Mouse (Mus musculus) cerebellum, adult 9-11 months (tissue): ENCODE measurements at regions not wholly inside any gene's neighbourhood (a gene's known extent, or its start where the extent isn't known, plus 50 kb on each side); places are given as distances from the start of the nearest gene placed in this dataset.

Experiments
- DNase-seq: peaks from one replicate; pipeline ENCODE4 v3.0.0; 2022

GRCm38 (mm10) chr2:170294657-170295056, 133.0 kb downstream of the Bcas1 start:
- DNase-seq: no peak

- DNase-seq: no peak
Measured at GRCm38 (mm10) chr2:170291841-170292655, 135.6 kb downstream of the Bcas1 start.

DNA sequence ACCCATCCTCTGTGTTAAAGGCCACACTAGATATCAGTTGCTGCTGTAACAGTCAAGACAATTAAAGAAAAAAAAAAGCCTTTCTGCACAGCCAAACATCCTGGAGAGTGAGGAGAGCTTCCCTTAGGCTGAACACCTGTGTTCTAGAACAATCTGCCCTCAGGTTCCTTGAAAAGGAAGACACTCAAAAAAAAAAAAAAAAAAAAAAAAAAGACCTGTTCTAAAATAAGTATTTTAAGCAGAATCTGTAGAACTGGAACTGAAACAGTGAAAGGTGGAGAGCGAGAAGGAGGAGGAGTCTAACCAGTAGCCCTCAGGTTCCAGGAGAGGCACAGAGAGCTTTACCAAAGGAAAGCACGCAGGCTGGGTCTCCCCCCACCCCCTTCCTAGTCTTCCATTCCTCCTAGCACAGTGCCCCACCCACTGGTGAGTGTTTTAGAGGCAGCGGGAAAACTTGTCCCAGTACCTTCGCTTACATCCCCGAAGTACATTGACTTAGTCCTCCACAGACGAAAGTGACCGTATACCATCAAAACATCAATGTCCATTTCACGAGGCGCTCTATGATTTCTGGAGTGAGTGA, 138.2 kb downstream of the Bcas1 start:
- no peak for DNase-seq

GRCm38 (mm10) chr2:170288787-170289186, 138.9 kb downstream of the Bcas1 start:
- DNase-seq: no peak

DNA sequence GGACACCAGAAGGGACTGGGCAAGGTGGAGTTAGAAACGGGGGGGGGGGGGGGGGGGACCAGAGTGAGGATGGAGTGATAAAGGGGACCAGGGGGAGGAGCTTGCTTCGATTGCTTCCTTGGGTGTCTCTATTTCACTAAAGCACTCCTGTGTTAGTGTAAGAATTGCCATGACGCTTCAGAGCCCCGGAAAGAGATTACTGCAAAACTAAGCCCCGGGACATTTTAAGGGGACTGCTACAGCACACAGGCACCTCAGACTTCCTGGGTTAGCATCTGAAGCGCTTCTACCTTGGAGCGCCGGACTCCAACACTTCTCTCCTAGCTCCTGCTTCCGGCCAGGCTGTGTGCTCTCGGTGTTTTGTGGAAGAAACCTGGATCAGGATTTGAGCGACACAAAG, 139.4 kb downstream of the Bcas1 start:
- no peak for DNase-seq

GRCm38 (mm10) chr2:170287301-170287885, 139.5 kb upstream of the Zfp217 start:
- DNase-seq: peak; percentile 5

GRCm38 (mm10) chr2:170286773-170287172, 138.9 kb upstream of the Zfp217 start:
- DNase-seq: no peak

- no peak for DNase-seq
Measured at GRCm38 (mm10) chr2:170282463-170282862, 134.6 kb upstream of the Zfp217 start.

DNA sequence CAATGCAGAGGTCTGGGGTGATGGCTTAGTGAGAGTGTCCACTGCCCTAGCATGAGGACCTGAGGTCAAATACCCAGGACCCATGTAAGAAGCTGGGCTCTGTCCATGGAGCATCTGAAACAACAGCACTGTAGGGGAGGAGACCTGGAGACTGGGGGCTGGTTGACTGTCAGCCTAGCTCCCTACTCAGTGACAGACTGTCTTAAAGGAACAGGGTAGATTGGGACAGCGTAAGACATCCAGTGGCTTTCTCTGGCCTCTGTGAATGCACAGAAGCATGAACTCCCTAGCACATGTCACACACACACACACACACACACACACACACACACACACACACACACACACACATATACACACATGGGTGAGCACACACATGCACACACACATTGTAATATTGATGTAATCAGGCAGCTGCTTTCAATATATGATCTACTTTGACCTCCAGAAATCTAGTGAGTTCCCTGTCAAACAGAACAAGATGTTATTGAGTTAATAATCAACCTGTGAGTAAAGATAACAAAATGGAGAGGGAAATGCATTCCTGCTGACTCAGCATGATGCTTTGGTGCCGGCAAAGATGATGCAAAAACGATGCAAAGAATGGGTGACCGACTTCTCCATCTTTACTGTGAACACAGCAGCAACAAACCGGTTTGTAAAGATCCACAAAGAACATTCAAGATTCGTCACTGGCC, 133.6 kb upstream of the Zfp217 start:
- no peak for DNase-seq

DNA sequence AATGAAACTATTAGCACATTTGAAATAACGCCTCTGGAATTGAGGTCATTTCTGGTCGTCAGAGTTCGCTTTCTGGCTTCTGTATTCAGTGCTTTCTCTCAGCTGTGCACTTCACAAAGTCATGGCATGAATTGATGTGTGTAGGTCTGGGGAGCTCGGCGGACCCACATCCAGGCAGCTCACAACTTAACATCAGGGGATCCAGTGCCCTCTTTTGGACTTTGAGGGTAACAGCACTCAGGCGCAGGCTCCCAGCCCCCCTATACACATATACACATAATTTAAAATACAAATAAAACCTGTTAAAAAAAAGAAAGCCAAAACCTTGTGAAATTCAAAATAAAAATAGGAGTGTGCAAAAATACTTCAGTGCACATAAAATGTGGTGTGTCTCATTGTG, 132.8 kb upstream of the Zfp217 start:
- no peak for DNase-seq

DNA sequence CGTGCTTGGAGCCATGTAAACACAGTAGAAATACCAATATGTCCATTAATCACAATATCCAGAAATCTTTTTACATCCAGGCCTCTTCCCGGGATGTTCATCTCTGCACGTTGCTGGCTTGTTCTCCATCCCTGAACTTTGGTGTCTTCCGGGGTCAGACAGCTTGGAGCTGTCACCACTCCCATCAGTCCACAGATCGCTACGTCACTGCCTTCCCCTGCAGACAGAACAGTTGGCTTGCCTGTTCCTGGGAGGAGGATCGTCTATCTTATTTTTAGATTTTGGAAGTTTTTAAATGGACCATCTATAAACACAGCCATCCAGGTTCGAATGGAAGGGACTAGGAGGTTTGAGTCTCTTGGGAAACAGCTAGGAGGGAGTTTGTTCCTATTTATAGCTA, 130.0 kb upstream of the Zfp217 start:
- DNase-seq: no peak

- no peak for DNase-seq
Measured at GRCm38 (mm10) chr2:170277182-170277767, 129.4 kb upstream of the Zfp217 start.

GRCm38 (mm10) chr2:170275687-170276086, 127.8 kb upstream of the Zfp217 start:
- no peak for DNase-seq

- DNase-seq: no peak
Measured at GRCm38 (mm10) chr2:170269926-170270577, 122.1 kb upstream of the Zfp217 start.

DNA sequence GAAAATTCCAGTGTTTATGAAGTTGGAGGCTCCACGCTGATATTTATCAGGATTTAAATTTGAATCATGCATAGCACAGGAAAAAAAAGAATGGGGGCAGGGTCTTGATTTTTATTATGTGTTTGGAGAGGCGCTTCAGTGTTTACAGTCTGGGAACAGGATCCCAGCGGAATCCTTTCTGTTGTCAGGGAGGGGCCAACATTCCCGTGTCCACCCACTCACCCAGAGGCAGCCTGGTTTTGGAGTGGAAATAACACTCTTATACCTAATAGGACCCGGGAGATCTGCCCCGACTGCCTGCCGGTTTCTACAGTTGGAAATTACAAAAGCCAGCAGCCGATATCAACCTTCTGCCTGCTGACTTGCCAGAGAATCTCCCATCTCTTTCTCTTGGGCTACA, 120.2 kb upstream of the Zfp217 start:
- no peak for DNase-seq

- DNase-seq: no peak
Measured at GRCm38 (mm10) chr2:170267152-170267551, 119.2 kb upstream of the Zfp217 start.

DNA sequence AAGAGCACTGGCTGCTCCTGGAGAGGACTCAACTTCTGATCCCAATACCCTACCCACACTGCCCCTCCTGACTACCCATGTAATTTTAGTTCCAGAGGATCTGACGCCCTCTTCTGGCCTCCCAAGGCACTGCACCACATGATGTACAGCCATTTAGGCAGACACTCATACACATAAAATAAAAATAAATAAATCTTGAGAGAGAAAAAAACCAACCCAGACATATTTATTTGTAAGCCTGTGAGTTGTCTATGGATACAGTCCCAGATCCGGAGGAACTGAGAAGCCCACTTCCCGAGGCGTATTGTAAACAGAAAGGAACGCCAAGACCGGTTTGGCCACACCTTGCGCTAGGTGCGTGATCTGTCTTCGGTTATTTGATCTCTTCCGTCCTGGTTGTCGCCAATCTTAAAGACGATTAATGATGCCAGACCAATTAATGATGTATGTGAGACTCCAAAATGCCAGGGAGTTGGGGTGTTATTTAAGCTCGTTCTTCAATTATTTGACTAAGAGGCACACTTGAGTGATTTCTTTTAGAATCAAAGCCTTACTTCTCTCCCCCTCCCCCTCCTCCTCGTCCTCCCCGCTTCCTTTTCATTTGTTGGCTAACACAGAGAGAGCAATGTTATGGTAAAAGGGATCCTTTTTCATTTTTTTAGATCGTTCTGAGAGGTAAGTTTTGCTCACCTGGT, 118.7 kb upstream of the Zfp217 start:
- no peak for DNase-seq

DNA sequence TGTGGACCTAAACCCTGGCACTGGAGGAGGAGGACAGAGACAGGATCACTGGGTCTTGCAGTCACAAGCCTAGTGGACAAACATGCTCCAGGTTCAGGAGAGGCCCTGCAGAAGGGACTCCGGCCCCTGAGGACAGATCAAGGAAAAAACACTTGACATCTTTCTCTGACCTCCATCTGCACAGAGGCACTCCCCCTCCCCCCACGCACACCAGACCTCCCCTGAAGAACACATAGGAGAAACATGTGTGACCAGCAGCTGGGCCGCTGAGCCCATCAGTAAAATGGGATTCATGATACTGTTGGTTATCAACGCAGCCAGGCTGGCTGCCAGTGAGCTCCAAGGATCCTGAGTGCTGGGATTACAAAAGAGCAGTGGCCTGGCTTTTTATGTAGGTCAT, 115.7 kb upstream of the Zfp217 start:
- DNase-seq: no peak

DNA sequence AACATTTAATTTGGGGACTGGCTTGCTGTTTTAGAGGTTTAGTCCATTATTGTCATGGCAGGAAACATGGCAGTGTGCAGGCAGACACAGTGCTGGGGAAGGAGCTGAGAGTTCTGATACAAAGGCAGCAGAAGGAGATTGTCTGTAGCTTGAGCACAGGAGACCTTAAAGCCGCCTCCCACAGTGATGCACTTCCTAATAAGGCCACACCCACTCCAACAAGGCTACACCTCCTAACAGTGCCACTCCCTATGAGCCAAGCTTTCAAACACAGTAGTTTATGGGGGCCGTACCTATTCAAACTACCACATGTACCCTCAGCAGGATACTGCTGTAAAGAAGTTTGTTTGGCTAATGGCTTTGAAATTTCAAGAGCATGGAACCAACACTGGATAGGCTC, 113.3 kb upstream of the Zfp217 start:
- DNase-seq: no peak

GRCm38 (mm10) chr2:170259662-170260457, 112.0 kb upstream of the Zfp217 start:
- no peak for DNase-seq

- no peak for DNase-seq
Measured at GRCm38 (mm10) chr2:170258367-170258766, 110.5 kb upstream of the Zfp217 start.
